ENCODE assay signal across 20 mouse cellular contexts in genomic region chr17:30525405-30526295, GRCm38 (mm10). TPM values are rescaled to one million over a fixed set of nuclear protein-coding genes. Genes with fewer than 3 reads are reported as not detected.
DNase-seq lines count a peak whose midpoint lies in the region; ATAC-seq and TF ChIP-seq lines count a peak whose summit lies in the region.
"Had no signal": no experiment of that assay in that cellular context is flagged by ENCODE, and none has a peak within 500 bp of the region (broad histone marks: within the 10 kb centered on the region; RNA-seq: fewer than 3 reads in every experiment).

No protein-coding gene starts in this region.

- no peak overlapping the region for H3K9ac ChIP-seq in forebrain, postnatal 0 days
- no peak overlapping the region for H3K9ac ChIP-seq in stomach, embryonic 14.5 days (replicated peaks; ENCODE audit: low read depth, low read length)
- H3K9ac ChIP-seq in stomach, postnatal 0 days (ENCODE audit: low read length): no peak overlapping the region
- H3K9ac ChIP-seq: hindbrain, embryonic 15.5 days had no signal

- H3K4me3 ChIP-seq in forebrain, embryonic 10.5 days: no peak overlapping the region
- H3K4me3 ChIP-seq in forebrain, postnatal 0 days (ENCODE audit: low read depth, low read length): no peak overlapping the region
- no peak overlapping the region for H3K4me3 ChIP-seq in stomach, embryonic 14.5 days (ENCODE audit: low read depth, low read length)
- no peak overlapping the region for H3K4me3 ChIP-seq in stomach, postnatal 0 days (ENCODE audit: low read depth, low read length)
- H3K4me3 ChIP-seq: hindbrain, embryonic 15.5 days; myocyte had no signal

- no peak for TF ChIP-seq CTCF in forebrain, postnatal 0 days (IDR thresholded peaks at IDR 0.05; ENCODE audit: low read depth)
- TF ChIP-seq CTCF in stomach, postnatal 0 days (IDR thresholded peaks at IDR 0.05; ENCODE audit: low read depth): no peak

- intact Hi-C loops in heart, postnatal 25 days (cut with DNase I): no loop called here

- H3K4me2 ChIP-seq in forebrain, postnatal 0 days (ENCODE audit: low read depth): no peak overlapping the region
- no peak overlapping the region for H3K4me2 ChIP-seq in stomach, embryonic 14.5 days (replicated peaks; ENCODE audit: low read depth, low read length)
- no peak overlapping the region for H3K4me2 ChIP-seq in stomach, postnatal 0 days (replicated peaks; ENCODE audit: low read depth)
- H3K4me2 ChIP-seq: hindbrain, embryonic 15.5 days had no signal

- peaks cover 18% of the 10 kb centered on the region for H3K36me3 ChIP-seq in forebrain, embryonic 10.5 days (replicated peaks)
- H3K36me3 ChIP-seq in forebrain, postnatal 0 days (ENCODE audit: insufficient read depth): peaks cover 12% of the 10 kb centered on the region
- H3K36me3 ChIP-seq in stomach, embryonic 14.5 days (ENCODE audit: control insufficient read depth, insufficient read depth, low read length): no peaks in the 10 kb centered on the region
- H3K36me3 ChIP-seq in stomach, postnatal 0 days (ENCODE audit: control insufficient read depth, insufficient read depth, low read length): 0 out of 2 replicates have a peak, but pooled peaks cover 2% of the 10 kb centered on the region
- H3K36me3 ChIP-seq: hindbrain, embryonic 15.5 days had no signal

- DNase-seq in forebrain, embryonic 10.5 days (ENCODE audit: extremely low spot score, low spot score): no peak
- no peak for DNase-seq in forebrain, postnatal 0 days
- DNase-seq in stomach, postnatal 0 days (ENCODE audit: low spot score): no peak
- DNase-seq in forelimb bud, embryonic 11.5 days (ENCODE audit: low read depth, low spot score): peak; percentile 46
- no peak for DNase-seq in T-cell, adult 2 months (ENCODE audit: low spot score)
- DNase-seq in heart, postnatal 25 days (ENCODE audit: low spot score): no peak
- DNase-seq: gastrocnemius, postnatal 10 days; heart, postnatal 10 days; kidney, postnatal 14 days; layer of hippocampus, adult 9-11 months; liver; lung, adult 18-20 months; lung, postnatal 36 days; midbrain, embryonic 14.5 days; thymus, adult 18-20 months had no signal

- WGBS in forebrain, embryonic 10.5 days: 75% methylated on average over 6 of the region's 6 CpGs
- WGBS in forebrain, postnatal 0 days: 52% methylated on average over 6 of the region's 6 CpGs
- WGBS in stomach, embryonic 14.5 days: 24% methylated on average over 6 of the region's 6 CpGs
- 35% methylated on average over 6 of the region's 6 CpGs for WGBS in stomach, postnatal 0 days

- peaks cover 17% of the 10 kb centered on the region; the same call in 1 of the 2 replicates for H3K4me1 ChIP-seq in forebrain, embryonic 10.5 days
- no peaks in the 10 kb centered on the region for H3K4me1 ChIP-seq in forebrain, postnatal 0 days (ENCODE audit: insufficient read depth)
- H3K4me1 ChIP-seq in stomach, embryonic 14.5 days (ENCODE audit: control insufficient read depth, insufficient read depth, low read length): peaks cover 6% of the 10 kb centered on the region; the same call in 1 of the 2 replicates
- H3K4me1 ChIP-seq in stomach, postnatal 0 days (replicated peaks; ENCODE audit: control insufficient read depth, insufficient read depth): no peaks in the 10 kb centered on the region

- no peaks in the 10 kb centered on the region for H3K27me3 ChIP-seq in forebrain, embryonic 10.5 days (ENCODE audit: poor library complexity, severe bottlenecking)
- no peaks in the 10 kb centered on the region for H3K27me3 ChIP-seq in forebrain, postnatal 0 days (ENCODE audit: insufficient read depth, low read length)
- no peaks in the 10 kb centered on the region for H3K27me3 ChIP-seq in stomach, embryonic 14.5 days (ENCODE audit: control insufficient read depth, insufficient read depth, low read length)
- H3K27me3 ChIP-seq in stomach, postnatal 0 days (ENCODE audit: control insufficient read depth, insufficient read depth, low read length): no peaks in the 10 kb centered on the region
- H3K27me3 ChIP-seq: hindbrain, embryonic 15.5 days had no signal

- no peak for ATAC-seq in forebrain, postnatal 0 days
- ATAC-seq in stomach, embryonic 14.5 days (ENCODE audit: insufficient number of reproducible peaks, insufficient read depth, low FRiP score, low read depth): no peak
- ATAC-seq in stomach, postnatal 0 days (ENCODE audit: low FRiP score, low TSS enrichment): no peak; the same call in 1 of the 2 replicates
- ATAC-seq: intestine, postnatal 0 days had no signal

- H3K9me3 ChIP-seq in forebrain, embryonic 10.5 days: no peaks in the 10 kb centered on the region
- H3K9me3 ChIP-seq in forebrain, postnatal 0 days (ENCODE audit: low read length): no peaks in the 10 kb centered on the region
- H3K9me3 ChIP-seq in stomach, embryonic 14.5 days (ENCODE audit: control insufficient read depth, low read depth, low read length): no peaks in the 10 kb centered on the region
- no peaks in the 10 kb centered on the region for H3K9me3 ChIP-seq in stomach, postnatal 0 days (ENCODE audit: control insufficient read depth, low read length)
- H3K9me3 ChIP-seq: G1E; hindbrain, embryonic 15.5 days had no signal

- H3K27ac ChIP-seq in forebrain, embryonic 10.5 days: peak overlapping the region; percentile 21; the same call in 1 of the 2 replicates
- no peak overlapping the region for H3K27ac ChIP-seq in forebrain, postnatal 0 days (ENCODE audit: low read depth, low read length)
- peak overlapping the region; percentile 33; the same call in 1 of the 2 replicates for H3K27ac ChIP-seq in stomach, embryonic 14.5 days (ENCODE audit: low read length)
- H3K27ac ChIP-seq in stomach, postnatal 0 days (replicated peaks): no peak overlapping the region
- H3K27ac ChIP-seq: hindbrain, embryonic 15.5 days had no signal

- no peak for TF ChIP-seq EP300 in stomach, postnatal 0 days (optimal IDR thresholded peaks at IDR 0.05)

RNA-seq across cellular contexts. Expression of gene Btbd9, which starts 50.6 kb away (rescaled TPM):
- 54.8 and 57.8 TPM in 2 replicates for polyA plus RNA-seq in forebrain, embryonic 10.5 days (2016; fragmentation: Nextera tagmentation; extraction: Ambion mirVana)
- total RNA-seq in forebrain, postnatal 0 days (2014; rRNA removed): 55.0 and 63.6 TPM in 2 replicates
- 112 and 149 TPM in 2 replicates for polyA plus RNA-seq in forebrain, postnatal 0 days (2015; fragmentation: Nextera tagmentation; extraction: Ambion mirVana)
- polyA plus RNA-seq in stomach, embryonic 14.5 days (2014; fragmentation: Nextera tagmentation; extraction: Ambion mirVana): 63.1 and 63.3 TPM in 2 replicates
- polyA plus RNA-seq in stomach, postnatal 0 days (2015; fragmentation: Nextera tagmentation; extraction: Ambion mirVana): 32.9 and 34.6 TPM in 2 replicates
- 10 to 100 TPM; 17.9 to 20.5 TPM for total RNA-seq in heart, postnatal 25 days (2021)

Comparison
In these comparisons a context has a peak if more than half of its experiments do, and no peak if none do; other contexts are left out.
1. H3K27ac ChIP-seq: peak in forebrain, embryonic 10.5 days (single experiment) and stomach, embryonic 14.5 days (single experiment); none in forebrain, postnatal 0 days (single experiment) and stomach, postnatal 0 days (single experiment).